11 mouse cellular contexts compared by ENCODE assay signal in the genomic region with DNA sequence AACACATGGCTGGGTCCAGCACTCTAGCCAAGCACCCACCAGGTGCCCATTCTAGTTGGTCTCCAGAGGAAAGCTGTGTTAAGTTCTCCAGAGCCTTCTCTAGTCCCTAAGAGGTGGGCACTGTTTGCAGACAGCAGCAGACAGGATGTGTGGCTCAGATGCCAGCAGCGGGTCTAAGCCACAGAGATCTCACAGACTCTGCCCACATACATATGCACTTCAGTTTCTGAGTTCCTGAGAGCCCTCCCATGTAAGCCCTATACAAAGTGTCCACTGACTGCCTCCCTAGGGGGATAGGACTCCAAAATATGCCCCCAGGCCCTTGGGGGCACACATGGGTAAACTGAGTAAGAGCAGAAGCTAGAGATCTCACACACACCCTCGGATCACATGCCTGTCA. TPM values are rescaled to one million over a fixed set of nuclear protein-coding genes. Genes with fewer than 3 reads are reported as not detected.
DNase-seq lines count a peak whose midpoint lies in the region; ATAC-seq and TF ChIP-seq lines count a peak whose summit lies in the region.
"Had no signal": no experiment of that assay in that cellular context is flagged by ENCODE, and none has a peak within 500 bp of the region (broad histone marks: within the 10 kb centered on the region; RNA-seq: fewer than 3 reads in every experiment).

No protein-coding gene starts in this region.

- H3K4me2 ChIP-seq in hindbrain, embryonic 12.5 days (replicated peaks): no peak overlapping the region
- H3K4me2 ChIP-seq in hindbrain, embryonic 16.5 days (ENCODE audit: low read length): no peak overlapping the region
- H3K4me2 ChIP-seq in heart, postnatal 0 days (ENCODE audit: low read depth, low read length): peak overlapping the region; percentile 33; the same call in 1 of the 2 replicates
- H3K4me2 ChIP-seq: embryonic facial prominence, embryonic 13.5 days had no signal

- peaks cover 31% of the 10 kb centered on the region for H3K36me3 ChIP-seq in hindbrain, embryonic 12.5 days
- H3K36me3 ChIP-seq in hindbrain, embryonic 16.5 days (ENCODE audit: control insufficient read depth, insufficient read depth, low read length): no peaks in the 10 kb centered on the region
- H3K36me3 ChIP-seq in E14TG2a.4 (ENCODE audit: insufficient read depth, low read length): peaks cover 25% of the 10 kb centered on the region
- H3K36me3 ChIP-seq in heart, postnatal 0 days (replicated peaks; ENCODE audit: control insufficient read depth, insufficient read depth, low read length): peaks cover 13% of the 10 kb centered on the region
- peaks cover 10% of the 10 kb centered on the region for H3K36me3 ChIP-seq in small intestine, adult 2 months (ENCODE audit: control insufficient read depth, insufficient read depth, low read length)

- TF ChIP-seq CTCF in E14TG2a.4 (conservative IDR thresholded peaks at IDR 0.05; ENCODE audit: low read length): no peak
- no peak for TF ChIP-seq CTCF in heart, postnatal 0 days (IDR thresholded peaks at IDR 0.05; ENCODE audit: low read depth)
- TF ChIP-seq CTCF in small intestine, adult 2 months (IDR thresholded peaks at IDR 0.05; ENCODE audit: extremely low read depth, insufficient read length, insufficient replicate concordance, low read depth, low read length): no peak

- 87% methylated on average over 2 of the region's 2 CpGs for WGBS in hindbrain, embryonic 12.5 days
- 89% methylated on average over 2 of the region's 2 CpGs for WGBS in hindbrain, embryonic 16.5 days
- 70% methylated on average over 2 of the region's 2 CpGs for WGBS in heart, postnatal 0 days
- 69% methylated on average over 2 of the region's 2 CpGs for WGBS in small intestine, adult 2 months

- ATAC-seq in hindbrain, embryonic 12.5 days (ENCODE audit: low FRiP score): no peak
- no peak for ATAC-seq in hindbrain, embryonic 16.5 days
- no peak for ATAC-seq in heart, postnatal 0 days (ENCODE audit: insufficient read depth, low read depth)
- no peak for ATAC-seq in cerebellum, adult (ENCODE audit: insufficient number of reproducible peaks, low FRiP score, low TSS enrichment)
- ATAC-seq: hindbrain, postnatal 0 days had no signal

- no peak for DNase-seq in heart, postnatal 0 days (ENCODE audit: low spot score)
- no peak for DNase-seq in adrenal gland, postnatal 25 days
- DNase-seq in right cerebral cortex, postnatal 4 days: no peak
- DNase-seq: layer of hippocampus, postnatal 36 days had no signal

- TF ChIP-seq POLR2A in small intestine, adult 2 months (IDR thresholded peaks at IDR 0.05; ENCODE audit: low read depth, low read length): no peak

- no peak overlapping the region for H3K4me3 ChIP-seq in hindbrain, embryonic 12.5 days
- no peak overlapping the region for H3K4me3 ChIP-seq in hindbrain, embryonic 16.5 days (ENCODE audit: low read length)
- H3K4me3 ChIP-seq in E14TG2a.4 (replicated peaks; ENCODE audit: low read length): peak overlapping the region; percentile 39
- peak overlapping the region; percentile 25; the same call in 1 of the 2 replicates for H3K4me3 ChIP-seq in heart, postnatal 0 days (ENCODE audit: low read depth, low read length)
- H3K4me3 ChIP-seq in small intestine, adult 2 months (ENCODE audit: low read depth, low read length): peak overlapping the region; percentile 60
- H3K4me3 ChIP-seq: embryonic facial prominence, embryonic 13.5 days had no signal

- H3K27me3 ChIP-seq in hindbrain, embryonic 12.5 days: no peaks in the 10 kb centered on the region
- no peaks in the 10 kb centered on the region for H3K27me3 ChIP-seq in hindbrain, embryonic 16.5 days (replicated peaks; ENCODE audit: control insufficient read depth, insufficient read depth, low read length)
- H3K27me3 ChIP-seq in E14TG2a.4 (ENCODE audit: insufficient read depth, low read length): 0 out of 2 replicates have a peak, but pooled peaks cover 4% of the 10 kb centered on the region
- H3K27me3 ChIP-seq in heart, postnatal 0 days (ENCODE audit: control insufficient read depth, insufficient read depth, low read length): no peaks in the 10 kb centered on the region
- H3K27me3 ChIP-seq in small intestine, adult 2 months (ENCODE audit: control insufficient read depth, insufficient read depth, low read length): no peaks in the 10 kb centered on the region
- H3K27me3 ChIP-seq: embryonic facial prominence, embryonic 13.5 days had no signal

- H3K27ac ChIP-seq in hindbrain, embryonic 12.5 days: no peak overlapping the region
- no peak overlapping the region for H3K27ac ChIP-seq in hindbrain, embryonic 16.5 days (ENCODE audit: low read depth, low read length)
- H3K27ac ChIP-seq in heart, postnatal 0 days (ENCODE audit: low read depth): peak overlapping the region; percentile 53
- peak overlapping the region; percentile 50 for H3K27ac ChIP-seq in small intestine, adult 2 months (ENCODE audit: insufficient read depth, low read depth, low read length)
- H3K27ac ChIP-seq: embryonic facial prominence, embryonic 13.5 days had no signal

- TF ChIP-seq EP300 in heart, postnatal 0 days (IDR thresholded peaks at IDR 0.05; ENCODE audit: low read depth): no peak

- peaks cover 47% of the 10 kb centered on the region for H3K4me1 ChIP-seq in hindbrain, embryonic 12.5 days
- H3K4me1 ChIP-seq in hindbrain, embryonic 16.5 days (ENCODE audit: control insufficient read depth, insufficient read depth, low read depth, low read length): peaks cover 33% of the 10 kb centered on the region
- H3K4me1 ChIP-seq in E14TG2a.4 (replicated peaks; ENCODE audit: low read depth, low read length): peaks cover 83% of the 10 kb centered on the region
- peaks cover 30% of the 10 kb centered on the region for H3K4me1 ChIP-seq in heart, postnatal 0 days (ENCODE audit: control insufficient read depth, insufficient read depth)
- H3K4me1 ChIP-seq in small intestine, adult 2 months (ENCODE audit: control insufficient read depth, insufficient read depth, insufficient read length, low read length): peaks cover 14% of the 10 kb centered on the region

- H3K9me3 ChIP-seq in hindbrain, embryonic 12.5 days (replicated peaks): no peaks in the 10 kb centered on the region
- no peaks in the 10 kb centered on the region for H3K9me3 ChIP-seq in hindbrain, embryonic 16.5 days (ENCODE audit: control insufficient read depth, low read length)
- no peaks in the 10 kb centered on the region for H3K9me3 ChIP-seq in E14TG2a.4 (ENCODE audit: low read length)
- H3K9me3 ChIP-seq in heart, postnatal 0 days (replicated peaks; ENCODE audit: control insufficient read depth, low read length): no peaks in the 10 kb centered on the region
- H3K9me3 ChIP-seq: embryonic facial prominence, embryonic 13.5 days had no signal

- peak overlapping the region; percentile 13; the same call in 1 of the 2 replicates for H3K9ac ChIP-seq in hindbrain, embryonic 12.5 days
- H3K9ac ChIP-seq in hindbrain, embryonic 16.5 days (ENCODE audit: low read depth, low read length): no peak overlapping the region
- peak overlapping the region; percentile 50; the same call in 1 of the 2 replicates for H3K9ac ChIP-seq in heart, postnatal 0 days (replicated peaks; ENCODE audit: low read depth, low read length)

RNA-seq across cellular contexts. Expression of a gene that starts 23.3 kb away (rescaled TPM):
- polyA plus RNA-seq in hindbrain, embryonic 12.5 days (2016; fragmentation: Nextera tagmentation; extraction: Ambion mirVana): 72.8 and 73.7 TPM in 2 replicates
- 19.7 and 23.8 TPM in 2 replicates for polyA plus RNA-seq in hindbrain, embryonic 16.5 days (2015; fragmentation: Nextera tagmentation; extraction: Ambion mirVana)
- total RNA-seq in heart, postnatal 0 days (2014; rRNA removed; ENCODE audit: low replicate concordance): 69.3 and 79.0 TPM in 2 replicates
- 10.4 TPM in 2 replicates for polyA plus RNA-seq in heart, postnatal 0 days (2015; fragmentation: Nextera tagmentation; extraction: Ambion mirVana)
- polyA plus RNA-seq in small intestine, adult 2 months (2012; rRNA removed): 38.6 and 108 TPM in 2 replicates
- total RNA-seq in adrenal gland, postnatal 25 days (2021): 114 and 123 TPM in 2 replicates

Comparison
In these comparisons a context has a peak if more than half of its experiments do, and no peak if none do; other contexts are left out.
1. H3K27ac ChIP-seq: peak in heart, postnatal 0 days (single experiment) and small intestine, adult 2 months (single experiment); none in hindbrain, embryonic 12.5 days (single experiment) and hindbrain, embryonic 16.5 days (single experiment).
2. H3K4me3 ChIP-seq: peak in E14TG2a.4 (single experiment), heart, postnatal 0 days (single experiment) and small intestine, adult 2 months (single experiment); none in hindbrain, embryonic 12.5 days (single experiment) and hindbrain, embryonic 16.5 days (single experiment).